Comparison of ENCODE assay signal across 8 mouse cellular contexts in the genomic region with DNA sequence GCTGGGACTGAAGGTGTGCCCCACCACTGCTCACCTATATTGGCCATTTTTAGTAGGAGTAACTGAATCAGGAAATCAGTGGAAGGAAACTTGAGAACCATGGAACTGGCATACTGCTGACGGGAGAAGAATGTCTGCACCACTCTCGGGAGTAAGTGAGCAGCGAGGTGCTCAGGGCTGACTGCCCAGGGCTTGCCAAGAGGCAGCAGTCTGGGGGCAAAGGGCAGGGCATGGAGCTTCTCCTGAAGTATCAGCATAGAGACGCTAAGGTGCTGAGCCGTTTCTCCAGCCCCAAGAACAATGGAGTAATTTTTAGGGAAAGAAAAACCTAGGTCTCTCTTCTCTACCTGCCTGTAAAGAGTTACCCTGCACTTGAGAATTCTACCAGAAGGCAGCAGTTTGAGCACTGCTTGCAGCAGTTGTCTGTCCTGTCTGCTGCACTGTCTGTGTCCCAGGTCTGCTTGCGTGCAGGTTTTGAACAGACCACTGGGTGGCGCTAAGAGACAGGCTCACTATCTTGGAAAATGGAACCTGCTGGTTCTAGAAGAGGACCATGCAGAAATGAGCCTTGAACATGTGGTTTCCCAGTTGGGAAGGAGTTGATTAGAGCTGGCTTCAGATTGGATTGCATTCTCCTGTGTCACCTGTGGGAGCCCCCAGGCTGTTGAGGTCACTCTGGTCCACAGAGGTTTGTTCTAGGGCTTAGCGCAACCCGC. TPM values are rescaled to one million over a fixed set of nuclear protein-coding genes. Genes with fewer than 3 reads are reported as not detected.
DNase-seq lines count a peak whose midpoint lies in the region; ATAC-seq and TF ChIP-seq lines count a peak whose summit lies in the region.

No protein-coding gene starts in this region.

- H3K4me2 ChIP-seq in midbrain, embryonic 14.5 days (ENCODE audit: low read length): no peak overlapping the region

- TF ChIP-seq CTCF in spleen, adult 2 months (IDR thresholded peaks at IDR 0.05; ENCODE audit: extremely low read depth, insufficient read depth, insufficient read length, insufficient replicate concordance): peak; percentile 79; the same call in 1 of the 2 replicates

- no peak overlapping the region for H3K9ac ChIP-seq in midbrain, embryonic 14.5 days (replicated peaks; ENCODE audit: low read length)

- no peaks in the 10 kb centered on the region for H3K9me3 ChIP-seq in limb, embryonic 10.5 days (replicated peaks)
- no peaks in the 10 kb centered on the region for H3K9me3 ChIP-seq in midbrain, embryonic 14.5 days (ENCODE audit: control insufficient read depth, low read length)

- 74% methylated on average over 9 of the region's 9 CpGs for WGBS in limb, embryonic 10.5 days
- WGBS in midbrain, embryonic 14.5 days: 68% methylated on average over 9 of the region's 9 CpGs
- 74% methylated on average over 9 of the region's 9 CpGs for WGBS in spleen, adult 2 months

- no peaks in the 10 kb centered on the region for H3K27me3 ChIP-seq in limb, embryonic 10.5 days (ENCODE audit: low read depth, poor library complexity, severe bottlenecking)
- H3K27me3 ChIP-seq in midbrain, embryonic 14.5 days (ENCODE audit: control insufficient read depth, insufficient read depth, low read length): no peaks in the 10 kb centered on the region
- H3K27me3 ChIP-seq in spleen, adult 2 months (ENCODE audit: control insufficient read depth, insufficient read depth, low read length): no peaks in the 10 kb centered on the region

- peak; percentile 14; the same call in 1 of the 2 replicates for ATAC-seq in midbrain, embryonic 14.5 days (ENCODE audit: low FRiP score, low TSS enrichment)

- no peak overlapping the region for H3K27ac ChIP-seq in limb, embryonic 10.5 days
- H3K27ac ChIP-seq in midbrain, embryonic 14.5 days (replicated peaks; ENCODE audit: low read depth, low read length): no peak overlapping the region
- no peak overlapping the region for H3K27ac ChIP-seq in spleen, adult 2 months (ENCODE audit: insufficient read depth, low read length)

- peaks cover 100% of the 10 kb centered on the region for H3K36me3 ChIP-seq in limb, embryonic 10.5 days
- H3K36me3 ChIP-seq in midbrain, embryonic 14.5 days (ENCODE audit: control insufficient read depth, insufficient read depth, low read length): peaks cover 61% of the 10 kb centered on the region
- peaks cover 31% of the 10 kb centered on the region for H3K36me3 ChIP-seq in spleen, adult 2 months (ENCODE audit: control insufficient read depth, insufficient read depth, low read length)

- TF ChIP-seq POLR2A in spleen, adult 2 months (IDR thresholded peaks at IDR 0.05; ENCODE audit: low read depth, low read length): no peak

- intact Hi-C loops in gastrocnemius, postnatal 14 days (cut with DNase I; ENCODE audit: low total_unique reads): no loop called here

- H3K4me3 ChIP-seq in limb, embryonic 10.5 days: no peak overlapping the region
- H3K4me3 ChIP-seq in midbrain, embryonic 14.5 days (replicated peaks; ENCODE audit: low read depth, low read length): no peak overlapping the region
- no peak overlapping the region for H3K4me3 ChIP-seq in spleen, adult 2 months (ENCODE audit: extremely low read depth, insufficient read depth, insufficient read length)

- DNase-seq in 3T3-L1 (ENCODE audit: low read depth, low spot score): peak; percentile 84
- peak; percentile 70 for DNase-seq in adrenal gland, adult 2 months
- DNase-seq in embryo, embryonic 11 days: peak; percentile 77
- peak; percentile 66 for DNase-seq in gastrocnemius, postnatal 14 days
- DNase-seq in kidney, adult 18-20 months: peak; percentile 85
- DNase-seq in limb, embryonic 10.5 days (ENCODE audit: low spot score): peak; percentile 83
- peak; percentile 85 for DNase-seq in midbrain, embryonic 14.5 days
- peak in 1 of 2 experiments; percentile 52 for DNase-seq in spleen, adult 2 months (ENCODE audit: low read depth in 1 of 2, low spot score in 2 of 2)

- peaks cover 3% of the 10 kb centered on the region; the same call in 1 of the 2 replicates for H3K4me1 ChIP-seq in limb, embryonic 10.5 days
- H3K4me1 ChIP-seq in midbrain, embryonic 14.5 days (ENCODE audit: control insufficient read depth, insufficient read depth, low read length): no peaks in the 10 kb centered on the region
- H3K4me1 ChIP-seq in spleen, adult 2 months (ENCODE audit: control insufficient read depth, insufficient read depth, insufficient read length): no peaks in the 10 kb centered on the region; the same call in none of the 2 replicates

RNA-seq across cellular contexts. Expression of a gene that starts 33.6 kb away (rescaled TPM):
- 1 to 10 TPM; 5.9 to 9.9 TPM for total RNA-seq in adrenal gland, adult 2 months (2021)
- 43.6 and 50.1 TPM in 2 replicates for polyA plus RNA-seq in adrenal gland, adult 2 months (2012; rRNA removed)
- 1 to 10 TPM; 5.6 to 6.0 TPM for total RNA-seq in gastrocnemius, postnatal 14 days (2021)
- polyA plus RNA-seq in limb, embryonic 10.5 days (2016; fragmentation: Nextera tagmentation; extraction: Ambion mirVana): 2.3 and 2.5 TPM in 2 replicates
- polyA plus RNA-seq in midbrain, embryonic 14.5 days (2014; fragmentation: Nextera tagmentation; extraction: Ambion mirVana): 4.1 and 4.7 TPM in 2 replicates
- polyA plus RNA-seq in spleen, adult 2 months (2012; rRNA removed): 26.1 and 26.4 TPM in 2 replicates

RNA-seq across cellular contexts. Expression of a gene that starts 34.1 kb away (rescaled TPM):
- total RNA-seq in adrenal gland, adult 2 months (2021): 100 to 1,000 TPM in 1 of 2 experiments, 10 to 100 TPM in 1; 93.9 to 133 TPM
- polyA plus RNA-seq in adrenal gland, adult 2 months (2012; rRNA removed): 64.7 and 96.5 TPM in 2 replicates
- total RNA-seq in gastrocnemius, postnatal 14 days (2021): 10 to 100 TPM; 41.1 to 49.5 TPM
- polyA plus RNA-seq in limb, embryonic 10.5 days (2016; fragmentation: Nextera tagmentation; extraction: Ambion mirVana): 226 and 235 TPM in 2 replicates
- 94.2 and 106 TPM in 2 replicates for polyA plus RNA-seq in midbrain, embryonic 14.5 days (2014; fragmentation: Nextera tagmentation; extraction: Ambion mirVana)
- 77.8 and 81.9 TPM in 2 replicates for polyA plus RNA-seq in spleen, adult 2 months (2012; rRNA removed)

RNA-seq across cellular contexts. Expression of a gene that starts 48.0 kb away (rescaled TPM):
- 10 to 100 TPM; 15.5 to 19.5 TPM for total RNA-seq in adrenal gland, adult 2 months (2021)
- polyA plus RNA-seq in adrenal gland, adult 2 months (2012; rRNA removed): 17.6 and 20.4 TPM in 2 replicates
- 1 to 10 TPM; 5.7 to 5.9 TPM for total RNA-seq in gastrocnemius, postnatal 14 days (2021)
- 5.0 and 6.1 TPM in 2 replicates for polyA plus RNA-seq in limb, embryonic 10.5 days (2016; fragmentation: Nextera tagmentation; extraction: Ambion mirVana)
- polyA plus RNA-seq in midbrain, embryonic 14.5 days (2014; fragmentation: Nextera tagmentation; extraction: Ambion mirVana): 0.66 and 1.1 TPM in 2 replicates
- polyA plus RNA-seq in spleen, adult 2 months (2012; rRNA removed): 4.1 and 8.9 TPM in 2 replicates
